Mouse (Mus musculus) embryonic fibroblast, embryonic 13.5 days (primary cell): Measurements from ENCODE around the gene Katna1.

Experiments
- CTCF ChIP-seq: IDR thresholded peaks from 2 replicates; pipeline ENCODE4 v1.5.1; 2011; ENCODE audit warnings: mild to moderate bottlenecking, control low read depth, low read length, moderate library complexity, borderline replicate concordance; ENCODE audit not compliant: insufficient read depth
- POLR2A ChIP-seq: IDR thresholded peaks from 2 replicates; pipeline ENCODE4 v1.6.1; 2011; ENCODE audit warnings: low read depth, mild to moderate bottlenecking, control low read depth, low read length, moderate library complexity

- TF ChIP-seq CTCF: no peak
- no peak for TF ChIP-seq POLR2A
Measured at GRCm38 (mm10) chr10:7802519-7803140, 76.8 kb downstream of the Katna1 start.
